ENCODE assay signal across 24 mouse cellular contexts in the genomic region with DNA sequence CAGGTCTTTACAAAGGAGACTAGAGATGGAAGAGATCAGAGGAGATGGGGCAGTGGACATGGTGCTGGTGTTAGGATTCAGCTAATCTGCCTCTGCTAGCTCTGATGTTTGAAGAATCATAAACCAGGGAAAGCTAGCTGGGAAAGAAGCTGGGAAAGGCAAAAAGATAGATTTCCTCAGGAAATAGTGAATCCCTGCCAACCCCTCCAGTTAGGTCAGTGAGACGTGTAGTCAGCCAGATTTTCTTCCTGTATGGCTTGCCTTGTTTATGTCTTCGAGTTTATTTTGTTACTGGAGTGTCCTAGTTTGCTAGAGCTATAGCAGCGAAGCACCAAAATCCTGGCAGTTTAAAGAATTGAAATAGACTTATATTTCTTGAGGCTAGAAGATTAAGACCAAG. TPM values are rescaled to one million over a fixed set of nuclear protein-coding genes. Genes with fewer than 3 reads are reported as not detected.
DNase-seq lines count a peak whose midpoint lies in the region; TF ChIP-seq lines count a peak whose summit lies in the region.
"Had no signal": no experiment of that assay in that cellular context is flagged by ENCODE, and none has a peak within 500 bp of the region (broad histone marks: within the 10 kb centered on the region; RNA-seq: fewer than 3 reads in every experiment).

No protein-coding gene starts in this region.

- H3K4me1 ChIP-seq in cerebellum, adult 2 months (ENCODE audit: control insufficient read depth, insufficient read depth, low read length) = peaks cover 11% of the 10 kb centered on the region; the same call in 1 of the 2 replicates
- H3K4me1 ChIP-seq: intestine, embryonic 15.5 days had no signal

- WGBS in cerebellum, adult 2 months = 13% methylated on average over 3 of the region's 3 CpGs

- DNase-seq in cerebellum, adult 2 months = peak in 1 of 2 experiments; percentile 55
- no peak for DNase-seq in cerebellum, postnatal 4 days (ENCODE audit: low spot score in 2 of 2)
- peak; percentile 13 to 44 for DNase-seq in cerebellum, postnatal 10 days
- DNase-seq in cerebellum, postnatal 25 days = no peak
- DNase-seq in brain, adult 2 months (ENCODE audit: low read depth, low spot score) = peak; percentile 60
- no peak for DNase-seq in right cerebral cortex, postnatal 14 days
- DNase-seq: adrenal gland, postnatal 10 days; adrenal gland, postnatal 36 days; B cell, adult 2 months; gastrocnemius, postnatal 25 days; heart, adult 18-20 months; heart, postnatal 10 days; heart, postnatal 36 days; kidney, adult 11 months; kidney, adult 8-10 months had no signal

- TF ChIP-seq POLR2A in cerebellum, adult 2 months (IDR thresholded peaks at IDR 0.05; ENCODE audit: borderline replicate concordance, insufficient read depth, low read length) = no peak

- H3K27me3 ChIP-seq in cerebellum, adult 2 months (ENCODE audit: control insufficient read depth, insufficient read depth, low read length) = no peaks in the 10 kb centered on the region
- H3K27me3 ChIP-seq: CH12.LX; forebrain, embryonic 13.5 days; heart, embryonic 12.5 days; heart, embryonic 15.5 days; hindbrain, embryonic 13.5 days; intestine, embryonic 15.5 days; Patski had no signal

- no peak for TF ChIP-seq CTCF in cerebellum, adult 2 months (IDR thresholded peaks at IDR 0.05; ENCODE audit: borderline replicate concordance, insufficient read depth, low read depth, low read length)

- peak overlapping the region; percentile 64; the same call in 1 of the 2 replicates for H3K27ac ChIP-seq in cerebellum, adult 2 months (ENCODE audit: insufficient read depth, low read length)
- H3K27ac ChIP-seq: forebrain, embryonic 10.5 days; forebrain, embryonic 13.5 days; heart, embryonic 15.5 days; hindbrain, embryonic 10.5 days; hindbrain, embryonic 13.5 days; intestine, embryonic 15.5 days had no signal

- H3K4me3 ChIP-seq in cerebellum, adult 2 months (replicated peaks; ENCODE audit: insufficient read depth, low read depth, low read length) = no peak overlapping the region
- H3K4me3 ChIP-seq: forebrain, embryonic 10.5 days; forebrain, embryonic 13.5 days; heart, embryonic 12.5 days; heart, embryonic 15.5 days; hindbrain, embryonic 10.5 days; hindbrain, embryonic 13.5 days; intestine, embryonic 15.5 days had no signal

RNA-seq across cellular contexts. Expression of a gene that starts 7.1 kb away (rescaled TPM):
- polyA plus RNA-seq in cerebellum, adult 2 months (2012; rRNA removed) = 15.5 and 18.3 TPM in 2 replicates

Comparison
In these comparisons a context has a peak if more than half of its experiments do, and no peak if none do; other contexts are left out.
1. DNase-seq: peak in cerebellum, postnatal 10 days (2 of 2) and brain, adult 2 months (single experiment); none in cerebellum, postnatal 4 days (0 of 2), cerebellum, postnatal 25 days (0 of 2) and right cerebral cortex, postnatal 14 days (single experiment).